Mouse (Mus musculus): ENCODE measurements around the gene Pyroxd2.

The Pyroxd2 gene

DNA sequence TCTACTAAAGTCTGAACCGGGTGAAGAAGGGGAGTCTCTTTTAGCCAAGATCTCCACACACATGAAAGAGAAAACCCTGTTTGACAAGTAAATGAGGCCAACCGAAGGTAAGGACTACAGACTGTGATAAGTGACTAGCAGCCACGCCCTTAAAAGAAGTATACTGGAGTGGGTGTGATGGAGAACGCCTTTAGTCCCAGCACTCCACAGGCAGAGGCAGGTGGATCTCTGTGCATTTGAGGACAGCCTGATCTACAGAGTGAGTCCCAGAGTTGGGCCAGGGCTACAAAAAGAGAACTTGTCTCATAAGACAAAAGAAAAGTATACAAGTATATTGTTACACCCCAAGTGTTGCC, 6.7 kb downstream of the Pyroxd2 start:
- in situ Hi-C loops (cut with MboI, MseI), result no loop called here

DNA sequence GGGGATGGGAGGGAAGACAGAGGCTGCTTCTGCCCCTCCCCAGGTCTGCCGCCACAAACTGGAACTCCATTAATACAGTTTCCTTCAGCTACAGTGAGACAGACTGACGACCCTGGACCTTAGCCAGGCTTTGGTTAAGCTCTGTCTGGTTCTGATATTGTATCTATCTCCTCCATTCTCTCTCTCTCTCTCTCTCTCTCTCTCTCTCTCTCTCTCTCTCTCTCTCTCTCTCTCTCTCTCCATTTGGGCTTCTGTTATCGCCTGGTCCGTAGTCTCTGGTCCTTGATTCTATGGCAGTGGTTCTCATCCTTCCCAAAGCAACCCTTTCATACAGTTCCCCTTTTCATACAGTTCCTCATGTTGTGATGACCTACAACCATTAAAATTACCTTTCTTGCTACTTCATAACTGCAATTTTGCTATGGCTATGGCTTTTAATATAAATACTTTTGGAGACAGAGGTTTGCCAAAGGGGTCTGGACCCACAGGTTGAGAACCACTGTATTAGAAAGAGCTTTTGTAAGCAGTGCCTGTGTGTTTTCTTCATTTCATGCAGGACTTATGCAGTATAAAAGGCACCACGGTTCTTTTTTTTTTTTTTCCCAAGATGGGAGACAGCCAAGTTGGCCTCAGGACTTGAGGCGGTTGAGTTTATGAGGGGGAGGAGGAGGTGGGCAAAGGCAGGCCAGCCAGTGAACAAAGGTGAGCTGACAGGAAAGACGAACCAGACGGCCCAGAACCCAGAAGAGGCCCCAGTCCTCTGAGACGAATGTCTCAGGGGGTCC, 7.3 kb downstream of the Pyroxd2 start:
- in situ Hi-C loops (cut with MboI, MseI), result no loop called here

DNA sequence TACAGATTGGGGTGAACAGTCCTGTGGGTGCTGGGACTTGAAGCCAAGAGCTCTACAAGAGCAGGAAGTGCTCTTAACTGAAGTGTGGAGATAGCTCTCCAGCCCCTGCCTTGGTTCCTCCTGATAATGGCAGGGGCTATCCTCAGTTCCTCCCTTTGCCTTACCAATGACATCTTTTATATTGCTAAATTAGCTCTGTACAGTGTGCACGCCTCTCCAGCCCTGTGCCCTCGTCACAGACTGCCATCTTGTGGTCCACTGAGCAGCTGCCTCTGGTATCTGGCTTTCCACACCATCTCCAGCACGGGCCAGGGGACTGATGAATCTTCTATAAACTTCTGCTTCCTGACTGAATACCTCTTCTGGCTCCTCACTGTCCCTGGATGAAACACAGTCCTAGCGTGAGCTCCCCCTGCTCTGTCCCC, 8.4 kb downstream of the Pyroxd2 start:
- in situ Hi-C loops (cut with MboI, MseI), result no loop called here

GRCm38 (mm10) chr19:42743261-42743660, 9.3 kb downstream of the Pyroxd2 start:
- in situ Hi-C loops (cut with MboI, MseI), result no loop called here

- in situ Hi-C loops (cut with MboI, MseI), result no loop called here
Observed at GRCm38 (mm10) chr19:42741884-42742283, 10.7 kb downstream of the Pyroxd2 start.

DNA sequence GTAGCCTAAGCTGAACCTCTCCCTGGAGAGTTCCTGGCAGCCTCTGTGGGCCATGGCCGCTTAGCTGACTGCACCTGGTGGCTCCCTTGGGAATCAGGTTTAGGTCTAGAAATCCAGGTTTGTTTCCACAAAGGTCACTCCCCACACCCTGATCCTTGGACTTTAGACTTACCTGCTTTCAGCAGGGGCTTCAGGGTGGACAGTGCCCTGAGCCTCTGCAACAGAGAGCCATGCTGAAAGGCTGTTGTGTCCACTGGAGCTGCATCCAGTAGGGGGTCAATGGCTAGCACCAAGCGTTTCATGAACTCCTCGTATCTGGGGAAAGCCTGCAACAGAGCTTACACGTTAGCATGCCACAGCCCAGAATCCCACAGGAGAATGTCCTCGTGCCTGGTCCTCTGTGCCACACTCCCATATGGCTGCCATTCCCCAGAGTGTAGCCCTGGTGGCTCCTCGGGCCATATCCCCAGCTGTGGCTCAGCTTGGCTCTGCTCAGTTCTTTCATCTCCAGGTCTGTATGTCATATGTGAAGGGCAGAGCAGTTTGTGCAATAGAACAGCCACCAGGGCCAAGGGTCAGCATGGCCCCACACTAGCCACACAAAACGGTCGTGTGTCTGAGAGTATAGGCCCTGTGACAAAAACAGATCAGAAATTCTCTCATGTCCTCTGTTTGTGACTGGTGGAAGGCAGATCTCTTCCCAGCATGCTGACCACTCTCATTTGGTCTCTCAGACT, 12.2 kb downstream of the Pyroxd2 start:
- in situ Hi-C loops (cut with MboI, MseI), result no loop called here

DNA sequence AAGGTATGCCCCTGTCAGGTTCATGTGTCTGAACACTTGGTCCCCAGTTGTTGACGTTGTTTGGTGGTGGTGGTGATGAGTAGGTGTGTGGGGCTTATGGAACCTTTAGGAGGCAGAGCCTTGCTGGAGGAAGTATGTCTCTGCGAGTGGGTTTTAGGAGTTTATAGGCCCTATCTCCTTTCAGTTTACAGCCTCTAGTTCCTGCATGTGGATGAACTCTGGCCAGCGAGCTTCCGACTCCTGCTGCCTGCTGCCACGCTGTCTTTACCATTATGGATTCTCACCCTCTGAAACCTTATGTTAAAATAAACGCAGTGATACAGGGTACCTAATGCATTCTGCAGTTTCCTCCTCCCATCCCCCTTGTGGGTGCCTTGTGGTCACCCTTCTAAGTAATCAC, 12.8 kb downstream of the Pyroxd2 start:
- in situ Hi-C loops (cut with MboI, MseI), result no loop called here

DNA sequence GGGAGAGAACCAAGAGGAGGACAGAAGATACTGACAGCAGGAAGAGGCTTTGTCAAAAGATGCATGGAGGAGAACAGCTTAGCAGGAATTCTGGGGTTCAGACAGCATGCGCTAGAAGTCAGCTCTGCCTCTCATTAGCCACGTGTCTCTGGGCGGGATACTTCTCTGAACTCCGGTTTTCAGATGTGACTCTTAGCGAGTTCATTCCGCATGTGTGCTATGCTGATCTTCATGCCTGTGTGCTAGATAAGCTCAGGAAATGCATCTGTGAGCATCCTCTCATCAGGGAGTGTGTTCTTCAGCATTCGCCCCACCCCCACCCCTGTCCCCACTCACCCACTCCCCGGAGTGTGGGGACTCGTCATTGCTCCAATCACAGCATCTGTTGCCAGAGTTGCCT, 14.8 kb downstream of the Pyroxd2 start:
- in situ Hi-C loops (cut with MboI, MseI), result no loop called here

- in situ Hi-C loops (cut with MboI, MseI), result no loop called here
Observed at GRCm38 (mm10) chr19:42734982-42735381, 17.6 kb downstream of the Pyroxd2 start.

- in situ Hi-C loops (cut with MboI, MseI), result no loop called here
Observed at GRCm38 (mm10) chr19:42727424-42727823, 25.2 kb downstream of the Pyroxd2 start.

DNA sequence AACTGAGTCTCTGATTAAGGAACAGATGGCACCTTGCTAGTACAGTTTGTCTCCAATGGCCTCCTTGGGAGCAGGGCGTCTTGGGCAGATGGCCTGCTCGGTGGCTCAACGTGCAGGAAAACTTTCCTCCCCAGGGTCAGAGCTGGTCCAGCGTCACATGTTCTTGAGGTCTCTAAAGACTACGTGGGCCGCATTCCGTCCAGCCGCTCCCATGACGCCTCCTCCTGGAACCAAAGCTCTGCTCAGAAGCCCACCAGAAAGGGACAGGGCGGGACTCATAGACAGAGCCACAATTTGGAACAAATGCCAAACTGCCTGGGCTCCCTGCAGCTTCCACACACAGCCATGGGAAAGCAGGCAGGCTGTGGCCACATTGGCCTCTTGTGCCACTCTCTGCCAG, 25.8 kb downstream of the Pyroxd2 start:
- in situ Hi-C loops (cut with MboI, MseI), result no loop called here

- in situ Hi-C loops (cut with MboI, MseI), result no loop called here
Observed at GRCm38 (mm10) chr19:42725973-42726350, 26.6 kb downstream of the Pyroxd2 start.

GRCm38 (mm10) chr19:42725056-42725972, 27.3 kb downstream of the Pyroxd2 start:
- in situ Hi-C loops (cut with MboI, MseI), result no loop called here

- in situ Hi-C loops (cut with MboI, MseI), result no loop called here
Observed at GRCm38 (mm10) chr19:42723302-42723701, 29.3 kb downstream of the Pyroxd2 start.

GRCm38 (mm10) chr19:42722500-42722899, 30.1 kb downstream of the Pyroxd2 start:
- in situ Hi-C loops (cut with MboI, MseI), result no loop called here

DNA sequence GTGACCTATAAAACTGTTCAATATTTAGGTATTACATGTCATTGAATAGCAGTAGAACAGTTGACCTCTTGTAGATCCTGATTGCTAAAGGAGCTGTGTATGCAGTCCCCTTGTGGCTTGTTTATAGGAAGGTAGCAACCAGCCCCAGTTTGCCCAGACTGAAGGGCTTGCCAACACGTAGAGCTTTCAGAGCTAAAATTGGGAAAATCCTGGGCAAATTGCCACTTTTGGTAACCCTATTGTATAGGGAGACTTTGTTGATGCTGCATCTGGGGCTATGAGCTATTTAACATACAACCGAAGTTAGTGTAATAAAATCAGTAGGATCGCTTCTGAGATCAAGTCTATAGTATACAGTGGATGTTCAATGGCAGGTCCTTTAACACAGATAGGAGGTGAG, 34.5 kb downstream of the Pyroxd2 start:
- in situ Hi-C loops (cut with MboI, MseI), result no loop called here

DNA sequence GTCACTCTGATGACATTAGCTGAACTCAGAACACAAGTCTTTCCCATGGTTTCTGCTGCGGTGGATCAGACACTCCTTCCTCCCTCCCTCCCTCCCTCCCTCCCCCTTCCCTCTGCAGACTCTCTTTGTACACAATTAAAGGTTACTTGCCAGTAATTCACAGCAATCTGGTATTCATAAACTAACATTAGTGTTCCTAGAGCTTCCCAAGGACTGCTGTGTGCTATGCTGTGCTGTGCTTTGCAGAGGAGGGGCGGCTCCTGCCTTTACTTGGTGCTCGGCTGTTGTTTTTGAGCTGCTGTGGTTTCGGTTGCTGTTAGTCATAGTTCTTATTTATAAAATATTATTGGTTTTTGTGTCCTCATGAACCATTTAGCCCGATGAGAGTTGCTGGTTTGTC, 34.9 kb downstream of the Pyroxd2 start:
- in situ Hi-C loops (cut with MboI, MseI), result no loop called here

GRCm38 (mm10) chr19:42716507-42716906, 36.1 kb downstream of the Pyroxd2 start:
- in situ Hi-C loops (cut with MboI, MseI), result no loop called here

DNA sequence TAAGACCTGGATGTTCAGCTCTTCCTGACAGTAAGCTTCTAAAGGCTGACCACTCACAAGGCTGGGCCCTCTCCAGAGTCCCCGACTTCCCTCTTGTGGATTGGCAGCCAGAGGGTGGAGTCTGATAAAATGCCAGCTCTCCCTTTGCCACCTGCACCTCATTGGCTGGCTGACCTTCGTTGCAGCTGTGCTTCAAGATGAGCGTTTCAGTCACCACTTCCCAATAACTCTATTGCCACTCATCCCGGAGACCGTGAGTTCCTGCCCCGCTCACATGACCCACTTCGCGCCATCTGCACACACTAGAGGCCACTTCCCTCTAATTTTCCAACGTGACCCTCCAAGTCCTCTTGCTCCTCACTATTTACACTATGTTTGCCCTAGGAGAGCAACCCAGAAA, 38.8 kb downstream of the Pyroxd2 start:
- in situ Hi-C loops (cut with MboI, MseI), result no loop called here

DNA sequence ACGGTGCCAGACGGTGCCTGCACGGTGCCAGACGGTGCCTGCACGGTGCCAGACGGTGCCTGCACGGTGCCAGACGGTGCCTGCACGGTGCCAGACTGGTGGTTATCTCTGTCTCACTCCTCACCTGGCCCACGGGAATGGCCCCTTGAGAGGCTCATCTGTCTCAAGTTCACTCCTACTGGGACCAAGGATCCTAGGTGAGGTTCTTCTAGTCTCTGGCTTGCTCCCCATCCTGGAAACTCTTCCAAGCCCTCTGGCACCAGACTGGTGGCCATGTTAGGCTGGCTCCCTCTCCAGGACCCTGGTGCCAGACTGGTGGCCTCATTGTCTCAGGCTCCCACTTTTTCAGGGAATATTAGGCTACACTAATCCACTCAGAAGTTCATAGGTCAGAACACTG, 53.1 kb downstream of the Pyroxd2 start:
- in situ Hi-C loops (cut with MboI, MseI), result no loop called here

- in situ Hi-C loops (cut with MboI, MseI), result no loop called here
Observed at GRCm38 (mm10) chr19:42698576-42698975, 54.0 kb downstream of the Pyroxd2 start.

GRCm38 (mm10) chr19:42697336-42697735, 55.2 kb downstream of the Pyroxd2 start:
- in situ Hi-C loops (cut with MboI, MseI), result no loop called here

Measured in regulatory T cell (primary cell).